Mouse (Mus musculus): ENCODE data around the gene Cdc42ep1. TPM values are rescaled to one million over a fixed set of nuclear protein-coding genes. Genes with fewer than 3 reads are reported as not detected.

Cdc42ep1 gene
- total and polyA plus RNA-seq, 3 experiments: 0.04 to 1.7 TPM; not detected in 1

GRCm38 (mm10) chr15:78863154-78863553, 20.7 kb downstream of the Cdc42ep1 start:
- H3K4me1 ChIP-seq (ENCODE audit: control insufficient read depth in 1 of 2, insufficient read depth in 2 of 2, low read length in 2 of 2): peaks cover 7 to 15% of the 10 kb centered on the region in 2 experiments
- H3K27me3 ChIP-seq (ENCODE audit: control insufficient read depth in 1 of 2, insufficient read depth in 2 of 2, low read length in 2 of 2): no peaks in the 10 kb centered on the region
- peaks cover 0 to 5% of the 10 kb centered on the region in 2 experiments; a peak in 1 of 4 replicates for H3K36me3 ChIP-seq (ENCODE audit: control insufficient read depth in 1 of 2, insufficient read depth in 2 of 2, low read length in 2 of 2)
- H3K9ac ChIP-seq (ENCODE audit: control insufficient read depth, low read depth, low read length, poor library complexity, severe bottlenecking): no peak overlapping the region
- TF ChIP-seq USF1 (IDR thresholded peaks at IDR 0.05; ENCODE audit: low read depth, low read length) (peak; percentile 84), UBTF (IDR thresholded peaks at IDR 0.05; ENCODE audit: borderline replicate concordance, insufficient read depth, low read depth, low read length) (no peak), SMC3 (IDR thresholded peaks at IDR 0.05; ENCODE audit: low read depth, low read length) (no peak), USF2 (IDR thresholded peaks at IDR 0.05; ENCODE audit: borderline replicate concordance in 1 of 2, insufficient read depth in 1 of 2, low read depth in 1 of 2, low read length in 2 of 2) (peak in 1 of 2 experiments; percentile 36; a peak in 1 of 4 replicates), CTCF (IDR thresholded peaks at IDR 0.05 in 2 of 3, conservative IDR thresholded peaks at IDR 0.05 in 1 of 3; ENCODE audit: control insufficient read depth in 1 of 3, insufficient read depth in 1 of 3, low read depth in 2 of 3, low read length in 3 of 3, poor library complexity in 1 of 3, severe bottlenecking in 1 of 3) (no peak), TBP (IDR thresholded peaks at IDR 0.05; ENCODE audit: low read depth, low read length) (no peak)
- H3K79me2 ChIP-seq (ENCODE audit: control insufficient read depth, insufficient read depth, low read length, poor library complexity): no peaks in the 10 kb centered on the region
- no peak for DNase-seq (ENCODE audit: low read depth, low spot score)
- no peak overlapping the region for H3K27ac ChIP-seq (ENCODE audit: control insufficient read depth, low read depth, low read length)
- no peak overlapping the region for H3K4me3 ChIP-seq (ENCODE audit: control insufficient read depth in 1 of 2, insufficient read depth in 1 of 2, low read depth in 2 of 2, low read length in 2 of 2)
- H3K9me3 ChIP-seq (replicated peaks; ENCODE audit: insufficient read depth, low read length): no peaks in the 10 kb centered on the region

DNA sequence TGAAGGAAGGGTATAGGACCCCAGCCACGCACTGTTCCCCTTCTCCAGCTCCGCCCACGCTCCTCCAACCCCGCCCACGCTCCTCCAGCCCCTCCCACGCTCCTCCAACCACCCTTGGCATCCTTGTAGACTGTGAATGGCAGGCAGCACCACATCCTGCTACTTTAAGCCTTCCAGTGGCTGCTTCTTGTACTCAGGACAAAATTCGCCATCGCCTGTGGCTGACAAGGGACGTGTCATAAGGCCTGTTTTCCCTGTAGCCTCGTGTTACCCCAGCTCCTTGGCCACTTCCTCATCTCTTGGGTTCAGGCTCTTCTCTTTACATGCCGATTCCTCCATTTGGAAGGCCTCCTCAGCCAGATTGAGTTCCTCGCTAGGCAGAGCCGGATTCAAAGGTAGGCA, 21.4 kb downstream of the Cdc42ep1 start:
- H3K4me3 ChIP-seq (ENCODE audit: control insufficient read depth in 1 of 2, insufficient read depth in 1 of 2, low read depth in 2 of 2, low read length in 2 of 2): peak overlapping the region; percentile 33 to 36
- TF ChIP-seq ZMIZ1 (IDR thresholded peaks at IDR 0.05; ENCODE audit: low read depth, low read length): no peak
- TF ChIP-seq MYC (IDR thresholded peaks at IDR 0.05; ENCODE audit: low read depth, low read length): 0 out of 2 replicates have a peak, but pooled peaks have one; percentile 33
- no peak for TF ChIP-seq BHLHE40 (IDR thresholded peaks at IDR 0.05; ENCODE audit: borderline replicate concordance, low read depth, low read length)
- TF ChIP-seq HCFC1 (IDR thresholded peaks at IDR 0.05; ENCODE audit: low read depth, low read length): no peak
- 0 out of 2 replicates have a peak, but pooled peaks have one; percentile 64 for TF ChIP-seq MAX (IDR thresholded peaks at IDR 0.05; ENCODE audit: low read length)
- 0 out of 2 replicates have a peak, but pooled peaks have one; percentile 19 for TF ChIP-seq ELF1 (IDR thresholded peaks at IDR 0.05; ENCODE audit: low read depth, low read length)
- 0 out of 4 replicates have a peak, but pooled peaks of 1 of the 2 experiments have one; percentile 30 for TF ChIP-seq POLR2A (IDR thresholded peaks at IDR 0.05; ENCODE audit: control insufficient read depth in 1 of 2, insufficient read depth in 1 of 2, low read depth in 1 of 2, low read length in 2 of 2, poor library complexity in 1 of 2)
- no peaks in the 10 kb centered on the region for H3K9me3 ChIP-seq (replicated peaks; ENCODE audit: insufficient read depth, low read length)
- DNase-seq (ENCODE audit: low read depth, low spot score): peak; percentile 62
- H3K4me1 ChIP-seq (ENCODE audit: control insufficient read depth in 1 of 2, insufficient read depth in 2 of 2, low read length in 2 of 2): peaks cover 7 to 14% of the 10 kb centered on the region in 2 experiments
- H3K36me3 ChIP-seq (ENCODE audit: control insufficient read depth in 1 of 2, insufficient read depth in 2 of 2, low read length in 2 of 2): peaks cover 0 to 5% of the 10 kb centered on the region in 2 experiments; a peak in 1 of 4 replicates
- H3K27ac ChIP-seq (ENCODE audit: control insufficient read depth, low read depth, low read length): no peak overlapping the region
- no peaks in the 10 kb centered on the region for H3K79me2 ChIP-seq (ENCODE audit: control insufficient read depth, insufficient read depth, low read length, poor library complexity)
- no peaks in the 10 kb centered on the region for H3K27me3 ChIP-seq (ENCODE audit: control insufficient read depth in 1 of 2, insufficient read depth in 2 of 2, low read length in 2 of 2)
- H3K9ac ChIP-seq (ENCODE audit: control insufficient read depth, low read depth, low read length, poor library complexity, severe bottlenecking): peak overlapping the region; percentile 36

- Histone ChIP-seq H3K27me3 (ENCODE audit: control insufficient read depth in 1 of 2, insufficient read depth in 2 of 2, low read length in 2 of 2) (no peaks in the 10 kb centered on the region), H3K36me3 (ENCODE audit: control insufficient read depth in 1 of 2, insufficient read depth in 2 of 2, low read length in 2 of 2) (peaks cover 0 to 4% of the 10 kb centered on the region in 2 experiments; a peak in 1 of 4 replicates), H3K4me1 (ENCODE audit: control insufficient read depth in 1 of 2, insufficient read depth in 2 of 2, low read length in 2 of 2) (peaks cover 7 to 9% of the 10 kb centered on the region in 2 experiments), H3K79me2 (ENCODE audit: control insufficient read depth, insufficient read depth, low read length, poor library complexity) (no peaks in the 10 kb centered on the region), H3K4me3 (ENCODE audit: control insufficient read depth in 1 of 2, insufficient read depth in 1 of 2, low read depth in 2 of 2, low read length in 2 of 2) (no peak overlapping the region), H3K9me3 (replicated peaks; ENCODE audit: insufficient read depth, low read length) (no peaks in the 10 kb centered on the region), H3K27ac (ENCODE audit: control insufficient read depth, low read depth, low read length) (no peak overlapping the region), H3K9ac (ENCODE audit: control insufficient read depth, low read depth, low read length, poor library complexity, severe bottlenecking) (no peak overlapping the region)
- TF ChIP-seq RCOR1 (IDR thresholded peaks at IDR 0.05; ENCODE audit: low read depth, low read length) (no peak), MYB (IDR thresholded peaks at IDR 0.05; ENCODE audit: low read depth, low read length) (no peak), ZC3H11A (IDR thresholded peaks at IDR 0.05; ENCODE audit: low read depth, low read length) (no peak)
- DNase-seq (ENCODE audit: low read depth, low spot score): no peak
These were observed 26.0 kb downstream of the Cdc42ep1 start for GRCm38 (mm10) chr15:78868398-78868797.

All from MEL (cell line).